Mouse (Mus musculus) erythroid progenitor cell, adult 5-6 weeks (primary cell): ENCODE data around the gene Myh13. TPM values are rescaled to one million over a fixed set of nuclear protein-coding genes. Genes with fewer than 3 reads are reported as not detected.

ENCODE experiments used
- ATAC-seq: replicated peaks from 2 replicates; pipeline ENCODE4 v1.8.0; 2016; ENCODE audit warnings: moderate number of reproducible peaks, mild to moderate bottlenecking, moderate TSS enrichment, inconsistent platforms; ENCODE audit not compliant: poor library complexity, low FRiP score, severe bottlenecking
- total RNA-seq, 2 experiments: library from RNA; stranded (forward) in 1 of 2; stranded (reverse) in 1 of 2; fragments of 150-400 nt in 1 of 2; fragments of 186-747, 209-891 nt in 1 of 2; gene quantifications; 2 replicates each; pipeline versions ENCODE4 v1.2.3 to v1.2.4; 2015 to 2017; ENCODE audit warnings: low replicate concordance in 2 of 2

The Myh13 gene
- total RNA-seq (2015; ENCODE audit: low replicate concordance) (not detected in 2 replicates), total RNA-seq (2017; ENCODE audit: low replicate concordance) (not detected in 2 replicates)

DNA sequence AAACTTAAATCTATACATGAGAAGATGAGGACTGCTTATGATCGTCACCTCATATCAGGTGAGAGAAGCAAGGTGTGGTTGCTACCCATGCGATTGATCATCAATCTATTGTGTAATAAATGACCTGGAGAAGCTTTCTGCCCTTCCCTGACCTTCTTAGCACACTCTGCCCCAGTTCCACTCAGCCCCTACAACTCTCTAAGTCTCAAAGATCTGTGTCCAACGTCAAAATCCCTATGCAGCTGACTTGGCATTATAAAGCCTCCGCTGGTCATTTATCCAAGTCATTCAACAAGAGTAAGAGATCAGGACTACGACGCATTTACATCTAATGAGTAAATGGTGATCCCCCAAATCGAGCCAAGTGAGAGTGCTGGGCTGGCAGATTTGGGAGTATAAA, at the start of gene Myh13:
Myh13 (plus strand) TSS at position 301 of the 400 bp plus-strand sequence.
- ATAC-seq: no peak

- ATAC-seq: no peak
Observed at GRCm38 (mm10) chr11:67276601-67277174, 44.8 kb upstream of the Myh13 start, which contains the start of gene Myh8. Gene Myh8, plus strand, starts transcription at chr11:67277124.

GRCm38 (mm10) chr11:67293440-67293839, 28.0 kb upstream of the Myh13 start:
- ATAC-seq: no peak

- ATAC-seq: no peak
Observed at GRCm38 (mm10) chr11:67313733-67314452, 7.6 kb upstream of the Myh13 start.

- no peak for ATAC-seq
Observed at GRCm38 (mm10) chr11:67326536-67326935, 5.1 kb downstream of the Myh13 start.

GRCm38 (mm10) chr11:67344556-67344955, 23.1 kb downstream of the Myh13 start:
- ATAC-seq: no peak

DNA sequence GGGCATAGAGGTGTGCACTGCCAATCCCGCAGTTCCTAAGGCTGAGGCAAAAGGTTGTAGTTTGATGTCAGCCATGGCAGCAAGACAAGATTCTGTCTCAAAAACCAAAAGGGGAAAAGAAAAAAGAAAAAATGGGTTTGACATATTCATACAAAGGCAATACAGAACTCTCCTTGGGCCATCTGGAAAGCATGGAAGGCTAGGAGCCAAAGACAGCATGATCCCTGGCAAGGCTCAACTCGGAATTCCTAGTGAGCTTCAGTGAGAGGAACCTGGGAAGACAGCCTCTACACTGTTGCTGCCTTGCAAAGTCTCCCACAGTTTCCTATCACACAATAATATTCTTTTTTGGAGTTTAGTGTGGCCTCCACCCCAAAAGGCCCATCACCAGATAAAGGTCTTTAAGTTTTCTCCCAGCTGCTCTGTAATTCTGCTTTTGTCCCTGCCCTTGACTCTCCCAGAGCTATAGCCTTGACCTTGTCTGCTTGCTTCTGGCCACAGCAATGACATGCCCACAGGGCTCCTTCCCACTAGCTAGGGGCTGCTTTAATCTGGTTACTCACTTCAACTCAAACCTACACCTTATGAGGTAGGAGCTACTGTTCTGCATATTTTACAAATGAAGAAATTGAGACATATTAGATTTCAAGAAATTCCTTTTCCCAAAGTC, 23.9 kb downstream of the Myh13 start:
- no peak for ATAC-seq

DNA sequence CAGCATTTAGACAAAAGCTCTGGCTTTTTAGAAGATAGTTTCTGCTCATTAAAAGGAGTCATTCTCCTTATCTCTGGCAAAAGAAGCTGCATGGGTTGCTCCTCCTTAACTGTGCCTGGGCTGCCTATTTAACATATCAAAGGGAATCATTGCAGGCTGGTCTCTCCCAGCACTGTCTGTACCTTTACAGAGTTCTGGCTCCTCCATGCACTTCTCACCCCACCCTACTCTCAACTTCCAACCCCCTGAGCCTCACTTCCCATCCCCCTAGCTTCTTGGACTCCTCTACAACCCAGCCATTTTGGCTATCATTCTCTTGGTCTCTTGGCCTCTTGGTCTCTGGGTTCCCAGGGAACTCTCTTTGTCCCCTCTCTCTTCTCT, 24.4 kb downstream of the Myh13 start:
- ATAC-seq: no peak

- ATAC-seq: 0 out of 2 replicates have a peak, but pooled peaks have one; percentile 14
Observed at GRCm38 (mm10) chr11:67350153-67350768, 28.8 kb downstream of the Myh13 start.

- ATAC-seq: no peak
Observed at GRCm38 (mm10) chr11:67353011-67353410, 31.6 kb downstream of the Myh13 start.

- no peak for ATAC-seq
Observed at GRCm38 (mm10) chr11:67358031-67358430, 36.6 kb downstream of the Myh13 start.

DNA sequence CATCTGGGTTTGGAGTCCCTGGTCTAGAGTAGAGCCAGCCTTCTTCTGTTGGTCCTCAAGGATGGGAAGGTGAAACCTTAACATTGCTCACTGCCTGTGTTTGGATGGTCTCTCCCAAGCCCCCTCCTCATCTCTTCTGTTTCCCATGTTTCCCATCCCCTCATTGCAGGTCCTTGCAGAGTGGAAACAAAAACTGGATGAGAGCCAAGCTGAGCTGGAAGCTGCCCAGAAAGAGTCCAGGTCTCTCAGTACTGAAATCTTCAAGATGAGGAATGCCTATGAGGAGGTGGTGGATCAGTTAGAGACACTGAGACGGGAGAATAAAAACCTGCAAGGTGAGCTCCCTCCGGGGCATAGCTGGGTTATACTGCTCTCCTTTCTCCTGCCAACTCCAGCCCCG, 40.8 kb downstream of the Myh13 start:
- ATAC-seq: no peak

DNA sequence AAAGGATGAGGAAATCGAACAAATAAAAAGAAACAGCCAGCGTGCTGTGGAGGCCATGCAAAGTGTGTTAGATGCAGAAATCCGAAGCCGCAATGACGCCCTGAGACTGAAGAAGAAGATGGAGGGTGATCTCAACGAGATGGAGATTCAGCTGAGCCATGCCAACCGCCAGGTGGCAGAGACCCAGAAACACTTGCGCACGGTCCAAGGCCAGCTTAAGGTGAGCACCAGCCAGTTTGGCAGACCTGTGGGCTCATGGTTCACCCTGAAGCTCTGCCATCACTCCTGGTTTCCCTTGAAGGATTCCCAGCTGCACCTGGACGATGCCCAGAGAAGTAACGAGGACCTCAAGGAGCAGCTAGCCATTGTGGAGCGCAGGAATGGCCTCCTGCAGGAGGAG, 43.1 kb downstream of the Myh13 start:
- no peak for ATAC-seq

DNA sequence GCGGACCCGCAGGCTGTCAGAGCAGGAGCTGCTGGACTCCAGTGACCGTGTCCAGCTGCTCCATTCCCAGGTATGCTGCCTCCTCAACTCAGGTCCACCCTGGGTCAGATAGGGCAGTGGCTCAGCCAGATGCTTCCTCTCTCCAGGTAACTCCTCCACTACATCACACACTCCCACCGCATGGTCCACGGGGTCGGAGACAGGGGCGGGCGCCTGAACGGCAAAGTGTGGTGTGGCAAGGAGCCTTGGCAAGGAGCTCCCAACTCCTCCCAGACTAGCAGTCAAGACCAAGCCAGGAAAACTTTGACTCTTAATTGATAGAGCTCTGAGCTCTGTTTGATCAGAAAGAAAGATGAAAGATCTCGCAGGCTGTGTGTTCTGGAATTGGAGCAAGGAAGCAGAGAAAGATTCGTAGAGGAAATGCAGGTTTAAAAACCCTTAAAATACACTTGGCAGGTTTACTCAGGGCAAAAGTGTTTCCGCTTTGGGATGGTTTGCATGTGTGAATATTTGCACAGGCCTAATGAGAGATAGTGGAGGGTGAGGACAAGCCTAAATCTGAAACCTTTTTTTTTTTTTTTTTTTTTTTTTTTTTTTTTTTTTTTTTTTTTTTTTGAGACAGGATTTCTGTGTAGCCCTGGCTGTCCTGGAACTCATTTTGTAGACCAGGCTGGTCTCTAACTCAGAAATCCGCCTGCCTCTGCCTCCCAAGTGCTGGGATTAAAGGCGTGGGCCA, 43.7 kb downstream of the Myh13 start:
- ATAC-seq: no peak

DNA sequence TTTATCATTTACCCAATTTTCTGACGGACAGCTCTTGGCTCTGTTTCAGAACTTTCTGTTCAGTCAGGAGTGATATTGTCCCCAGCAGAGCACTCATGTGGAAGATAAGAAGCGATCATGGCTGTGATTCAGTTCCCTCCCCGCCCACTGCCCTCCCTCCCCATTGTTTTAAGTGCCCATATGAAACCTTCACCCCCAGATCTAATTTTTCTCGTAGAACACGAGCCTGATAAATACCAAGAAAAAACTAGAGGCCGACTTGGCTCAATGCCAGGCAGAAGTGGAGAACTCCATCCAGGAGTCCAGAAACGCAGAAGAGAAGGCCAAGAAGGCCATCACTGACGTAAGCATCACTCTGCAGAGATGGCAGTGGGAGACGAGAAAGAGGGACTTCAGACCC, 45.5 kb downstream of the Myh13 start:
- no peak for ATAC-seq

- ATAC-seq: no peak
Observed at GRCm38 (mm10) chr11:67373333-67373732, 51.9 kb downstream of the Myh13 start.

- no peak for ATAC-seq
Observed at GRCm38 (mm10) chr11:67376308-67376707, 54.9 kb downstream of the Myh13 start.

DNA sequence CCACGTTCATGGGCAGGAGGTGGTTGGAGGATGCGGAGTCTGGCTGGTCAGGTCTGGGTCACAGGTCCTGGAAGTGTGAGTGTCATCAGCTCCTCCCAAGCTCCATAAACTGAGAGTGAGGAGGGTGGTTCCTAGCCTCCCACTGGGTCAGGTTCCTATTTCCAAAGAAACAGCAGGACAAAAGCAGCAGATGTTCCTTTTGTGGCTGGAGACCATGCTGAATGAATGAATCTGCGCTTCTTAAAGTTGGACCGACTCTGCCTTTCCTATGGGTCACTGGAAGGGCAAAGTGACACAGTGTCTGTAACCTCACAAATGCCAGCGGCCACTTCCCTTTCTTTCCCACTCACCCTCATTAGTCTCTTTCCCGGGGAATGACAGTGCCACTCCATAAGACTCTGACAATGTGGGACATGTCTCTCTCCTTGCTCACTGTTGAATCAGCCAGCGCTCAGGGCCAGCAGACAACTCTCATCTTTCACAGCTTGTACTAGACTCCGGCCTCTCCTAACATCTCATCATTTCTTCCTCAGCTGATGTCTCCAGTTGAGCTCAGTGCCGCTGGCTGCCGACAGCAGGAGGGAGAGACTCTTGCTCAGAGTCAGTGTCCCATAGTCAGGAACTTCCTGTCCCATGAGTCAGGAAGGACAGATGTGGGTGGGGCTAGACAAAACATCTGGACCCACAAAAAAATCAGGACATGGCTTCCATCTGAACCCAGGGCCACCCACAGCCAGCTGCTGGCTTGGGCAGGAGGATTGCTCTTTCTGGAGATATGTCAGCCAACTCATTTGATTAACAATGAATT, 58.4 kb downstream of the Myh13 start:
- no peak for ATAC-seq

DNA sequence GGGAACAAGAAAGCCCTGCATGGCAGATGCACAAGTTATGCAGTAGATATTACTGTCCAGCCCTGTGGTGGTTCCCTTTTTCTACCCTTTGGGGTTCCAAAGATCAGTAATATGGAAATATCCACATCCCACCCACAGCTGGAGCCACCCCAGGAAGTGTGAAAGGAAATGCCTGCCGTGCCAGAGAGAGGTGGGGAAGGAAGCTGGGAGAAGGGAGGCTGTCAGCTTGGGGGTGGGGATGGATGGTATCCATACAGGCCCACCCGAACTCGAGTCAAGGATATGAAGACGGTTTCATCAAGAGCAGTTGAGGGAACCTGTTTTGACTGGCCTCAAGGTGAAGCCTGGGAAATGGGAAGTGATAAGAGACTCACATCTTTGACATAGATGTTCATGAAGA, 60.4 kb downstream of the Myh13 start:
- no peak for ATAC-seq
